Mouse (Mus musculus) midbrain, embryonic 13.5 days (tissue): ENCODE results near the gene Golga5. TPM values are rescaled to one million over a fixed set of nuclear protein-coding genes. Genes with fewer than 3 reads are reported as not detected.
"Not testable (repeated sequence)": the region's sequence is repeated elsewhere in the genome, so short reads cannot be mapped to it uniquely, and the experiment has no call there.

Source experiments
- ATAC-seq: fragments of 200-750 bp; cut with Nextera tagmentation; 2 replicates; pipeline ENCODE4 v1.8.0; 2017; ENCODE audit warnings: mild to moderate bottlenecking, moderate TSS enrichment, moderate library complexity
- H3K27ac ChIP-seq: fragments of 300-500 bp; sonication (generic); 2 replicates; pipeline ENCODE4 v1.5.1; 2015; ENCODE audit warnings: inconsistent platforms, mild to moderate bottlenecking, moderate library complexity
- H3K27me3 ChIP-seq: fragments of 300-500 bp; sonication (generic); 2 replicates; pipeline ENCODE4 v1.6.1; 2015; ENCODE audit warnings: mild to moderate bottlenecking, inconsistent platforms
- H3K36me3 ChIP-seq: fragments of 300-500 bp; sonication (generic); 2 replicates; pipeline ENCODE4 v1.6.1; 2015; ENCODE audit warnings: mild to moderate bottlenecking, inconsistent platforms
- H3K4me1 ChIP-seq: fragments of 300-500 bp; sonication (generic); replicated peaks from 2 replicates; pipeline ENCODE4 v1.6.1; 2015; ENCODE audit warnings: inconsistent platforms
- H3K4me2 ChIP-seq: fragments of 300-500 bp; sonication (generic); replicated peaks from 2 replicates; pipeline ENCODE4 v1.6.1; 2015; ENCODE audit warnings: moderate library complexity, mild to moderate bottlenecking, inconsistent platforms
- H3K4me3 ChIP-seq: fragments of 300-500 bp; sonication (generic); replicated peaks from 2 replicates; pipeline ENCODE4 v1.5.1; 2015; ENCODE audit warnings: mild to moderate bottlenecking, inconsistent platforms
- H3K9ac ChIP-seq: fragments of 300-500 bp; sonication (generic); replicated peaks from 2 replicates; pipeline ENCODE4 v1.6.1; 2015; ENCODE audit warnings: mild to moderate bottlenecking, inconsistent platforms
- H3K9me3 ChIP-seq: fragments of 300-500 bp; sonication (generic); 2 replicates; pipeline ENCODE4 v1.6.1; 2016; ENCODE audit warnings: mild to moderate bottlenecking, inconsistent platforms
- WGBS: fragments of 180-500 bp; shearing (Covaris S2); methylation state at CpG from one replicate; pipeline ENCODE4 v1.1.7; 2015; 5-methylcytosine and 5-hydroxymethylcytosine counted together
- polyA plus RNA-seq: library from polyadenylated mRNA; unstranded; fragments of >200 nt; fragmentation: Nextera tagmentation; extraction: Ambion mirVana; gene quantifications from 2 replicates; pipeline ENCODE4 v1.2.1, GENCODE M21; 2015

The Golga5 gene
- polyA plus RNA-seq, 1 experiment from 2014 or later, result 32.3 TPM

- no peaks in the 10 kb centered on the region for H3K36me3 ChIP-seq
- no peak overlapping the region for H3K9ac ChIP-seq
- no peak overlapping the region for H3K4me3 ChIP-seq
- 0 out of 2 replicates have a peak, but pooled peaks cover 2% of the 10 kb centered on the region for H3K9me3 ChIP-seq
- no peaks in the 10 kb centered on the region for H3K27me3 ChIP-seq
- no peak for ATAC-seq
- WGBS, result 88% methylated on average over 8 of the region's 8 CpGs
- H3K27ac ChIP-seq, result no peak overlapping the region
- H3K4me1 ChIP-seq, result no peaks in the 10 kb centered on the region
- no peak overlapping the region for H3K4me2 ChIP-seq
These were observed 17.6 kb upstream of the Golga5 start for GRCm38 (mm10) chr12:102451126-102451851.

- 61% methylated on average over 6 of the region's 6 CpGs for WGBS
These were observed 15.4 kb upstream of the Golga5 start for GRCm38 (mm10) chr12:102453581-102453980.

GRCm38 (mm10) chr12:102456467-102457193 lies 12.3 kb upstream of the Golga5 start:
- Histone ChIP-seq H3K9me3 (0 out of 2 replicates have a peak, but pooled peaks cover 2% of the 10 kb centered on the region), H3K36me3 (no peaks in the 10 kb centered on the region), H3K9ac (no peak overlapping the region), H3K27me3 (no peaks in the 10 kb centered on the region), H3K4me1 (no peaks in the 10 kb centered on the region), H3K4me3 (no peak overlapping the region), H3K27ac (no peak overlapping the region), H3K4me2 (no peak overlapping the region)
- WGBS, result 79% methylated on average over 7 of the region's 7 CpGs
- ATAC-seq, result no peak

More at GRCm38 (mm10) chr12:102453581-102453980, 15.4 kb upstream of the Golga5 start:
- Histone ChIP-seq H3K4me2 (no peak overlapping the region), H3K9ac (no peak overlapping the region), H3K4me3 (no peak overlapping the region), H3K27ac (no peak overlapping the region), H3K27me3 (no peaks in the 10 kb centered on the region), H3K36me3 (no peaks in the 10 kb centered on the region), H3K4me1 (no peaks in the 10 kb centered on the region), H3K9me3 (0 out of 2 replicates have a peak, but pooled peaks cover 2% of the 10 kb centered on the region)
- no peak for ATAC-seq

- WGBS, result 74% methylated on average over 5 of the region's 5 CpGs
- no peaks in the 10 kb centered on the region for H3K27me3 ChIP-seq
- no peaks in the 10 kb centered on the region for H3K36me3 ChIP-seq
- H3K4me1 ChIP-seq, result no peaks in the 10 kb centered on the region
- no peak overlapping the region for H3K4me3 ChIP-seq
- no peak overlapping the region for H3K4me2 ChIP-seq
- H3K9ac ChIP-seq, result no peak overlapping the region
- no peak overlapping the region for H3K27ac ChIP-seq
- no peak for ATAC-seq
- H3K9me3 ChIP-seq, result 0 out of 2 replicates have a peak, but pooled peaks cover 2% of the 10 kb centered on the region
These were observed 8.9 kb upstream of the Golga5 start for GRCm38 (mm10) chr12:102460014-102460413.

GRCm38 (mm10) chr12:102461177-102461576 lies 7.8 kb upstream of the Golga5 start:
- H3K9ac ChIP-seq, result no peak overlapping the region
- no peak overlapping the region for H3K4me2 ChIP-seq
- 0 out of 2 replicates have a peak, but pooled peaks cover 1% of the 10 kb centered on the region for H3K9me3 ChIP-seq
- ATAC-seq, result no peak
- H3K36me3 ChIP-seq, result no peaks in the 10 kb centered on the region
- H3K4me1 ChIP-seq, result no peaks in the 10 kb centered on the region
- 77% methylated on average over 5 of the region's 5 CpGs for WGBS
- H3K27me3 ChIP-seq, result no peaks in the 10 kb centered on the region
- no peak overlapping the region for H3K4me3 ChIP-seq
- H3K27ac ChIP-seq, result no peak overlapping the region

- Histone ChIP-seq H3K36me3 (no peaks in the 10 kb centered on the region), H3K27me3 (no peaks in the 10 kb centered on the region), H3K9me3 (no peaks in the 10 kb centered on the region), H3K4me2 (no peak overlapping the region), H3K27ac (no peak overlapping the region), H3K4me3 (no peak overlapping the region), H3K4me1 (peaks cover 2% of the 10 kb centered on the region; the same call in 1 of the 2 replicates), H3K9ac (no peak overlapping the region)
- ATAC-seq, result no peak
- whole genome bisulfite sequencing, result 68% methylated on average over 4 of the region's 4 CpGs
These were observed 4.3 kb upstream of the Golga5 start for GRCm38 (mm10) chr12:102464650-102465049.

- Histone ChIP-seq H3K4me2 (no peak overlapping the region), H3K27me3 (no peaks in the 10 kb centered on the region)
- WGBS, result 79% methylated on average over 1 of the region's 1 CpGs
These were observed 799 bp upstream of the Golga5 start for GRCm38 (mm10) chr12:102468136-102468535.

GRCm38 (mm10) chr12:102474411-102474810 lies 5.5 kb downstream of the Golga5 start:
- H3K36me3 ChIP-seq, result peaks cover 44% of the 10 kb centered on the region
- no peak overlapping the region for H3K4me3 ChIP-seq

More at GRCm38 (mm10) chr12:102468136-102468535, 799 bp upstream of the Golga5 start:
- Histone ChIP-seq H3K36me3 (peaks cover 10% of the 10 kb centered on the region), H3K9ac (no peak overlapping the region), H3K4me1 (peaks cover 10% of the 10 kb centered on the region), H3K27ac (no peak overlapping the region), H3K4me3 (no peak overlapping the region), H3K9me3 (no peaks in the 10 kb centered on the region)
- ATAC-seq, result no peak

GRCm38 (mm10) chr12:102480481-102480880 lies 11.5 kb downstream of the Golga5 start:
- H3K27me3 ChIP-seq, result no peaks in the 10 kb centered on the region
- H3K4me3 ChIP-seq, result no peak overlapping the region
- ATAC-seq, result no peak
- no peak overlapping the region for H3K4me2 ChIP-seq
- WGBS, result 90% methylated on average over 4 of the region's 4 CpGs
- no peaks in the 10 kb centered on the region for H3K4me1 ChIP-seq
- no peak overlapping the region for H3K27ac ChIP-seq
- no peak overlapping the region for H3K9ac ChIP-seq
- peaks cover 69% of the 10 kb centered on the region for H3K36me3 ChIP-seq
- no peaks in the 10 kb centered on the region for H3K9me3 ChIP-seq

More at GRCm38 (mm10) chr12:102474411-102474810, 5.5 kb downstream of the Golga5 start:
- peaks cover 10% of the 10 kb centered on the region for H3K4me1 ChIP-seq
- no peak for ATAC-seq
- H3K27ac ChIP-seq, result no peak overlapping the region
- no peaks in the 10 kb centered on the region for H3K27me3 ChIP-seq
- H3K4me2 ChIP-seq, result no peak overlapping the region
- 90% methylated on average over 7 of the region's 7 CpGs for WGBS
- no peaks in the 10 kb centered on the region for H3K9me3 ChIP-seq
- H3K9ac ChIP-seq, result no peak overlapping the region

GRCm38 (mm10) chr12:102484946-102485345 lies 16.0 kb downstream of the Golga5 start:
- H3K36me3 ChIP-seq, result peaks cover 81% of the 10 kb centered on the region

GRCm38 (mm10) chr12:102491911-102492310 lies 23.0 kb downstream of the Golga5 start:
- 91% methylated on average over 5 of the region's 5 CpGs for WGBS
- peaks cover 78% of the 10 kb centered on the region for H3K36me3 ChIP-seq

More at GRCm38 (mm10) chr12:102484946-102485345, 16.0 kb downstream of the Golga5 start:
- WGBS, result 64% methylated on average over 3 of the region's 3 CpGs
- Histone ChIP-seq H3K9ac (no peak overlapping the region), H3K4me1 (no peaks in the 10 kb centered on the region), H3K27me3 (no peaks in the 10 kb centered on the region), H3K27ac (no peak overlapping the region), H3K9me3 (no peaks in the 10 kb centered on the region), H3K4me2 (no peak overlapping the region), H3K4me3 (no peak overlapping the region)
- no peak for ATAC-seq

GRCm38 (mm10) chr12:102495754-102496153 lies 26.8 kb downstream of the Golga5 start:
- not testable (repeated sequence) for H3K4me1 ChIP-seq, H3K4me2 ChIP-seq, H3K4me3 ChIP-seq, H3K9me3 ChIP-seq, H3K9ac ChIP-seq, H3K27ac ChIP-seq, H3K27me3 ChIP-seq, ATAC-seq
- peaks cover 77% of the 10 kb centered on the region for H3K36me3 ChIP-seq
- WGBS, result 91% methylated on average over 5 of the region's 6 CpGs

More at GRCm38 (mm10) chr12:102491911-102492310, 23.0 kb downstream of the Golga5 start:
- Histone ChIP-seq H3K27ac (no peak overlapping the region), H3K4me3 (no peak overlapping the region), H3K9me3 (no peaks in the 10 kb centered on the region), H3K9ac (no peak overlapping the region), H3K4me1 (no peaks in the 10 kb centered on the region), H3K4me2 (no peak overlapping the region), H3K27me3 (no peaks in the 10 kb centered on the region)
- ATAC-seq, result no peak
